Mouse (Mus musculus) thymus, postnatal 10 days (tissue): ENCODE measurements at regions not wholly inside any gene's neighbourhood (a gene's known extent, or its start where the extent isn't known, plus 50 kb on each side); places are given as distances from the start of the nearest gene placed in this dataset.

Experiments
- DNase-seq, 2 experiments: peaks; one replicate each; pipeline ENCODE4 v3.0.0; 2021; ENCODE audit warnings: low spot score in 2 of 2

DNA sequence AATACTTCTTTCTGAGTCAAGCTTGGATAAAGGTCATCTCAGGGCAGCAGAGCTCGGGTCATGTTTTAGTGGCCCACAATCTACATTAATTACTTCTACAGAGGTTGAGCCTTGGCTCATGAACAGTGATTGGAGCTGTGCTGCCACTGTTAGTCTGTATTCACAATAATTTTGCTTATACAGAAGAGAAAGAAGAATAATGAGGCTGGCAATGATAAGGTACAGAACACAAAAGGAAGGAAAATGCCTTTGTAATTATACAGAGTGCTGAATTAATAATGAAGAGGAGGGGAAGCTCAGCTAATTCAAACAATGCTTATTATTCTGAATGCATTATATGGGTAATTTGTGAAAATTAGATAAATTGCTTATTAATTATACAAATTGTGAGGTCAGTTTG is 573.9 kb upstream of the Cblb start:
- no peak for DNase-seq

GRCm38 (mm10) chr16:51475690-51476089 is 555.3 kb upstream of the Cblb start:
- no peak for DNase-seq

DNA sequence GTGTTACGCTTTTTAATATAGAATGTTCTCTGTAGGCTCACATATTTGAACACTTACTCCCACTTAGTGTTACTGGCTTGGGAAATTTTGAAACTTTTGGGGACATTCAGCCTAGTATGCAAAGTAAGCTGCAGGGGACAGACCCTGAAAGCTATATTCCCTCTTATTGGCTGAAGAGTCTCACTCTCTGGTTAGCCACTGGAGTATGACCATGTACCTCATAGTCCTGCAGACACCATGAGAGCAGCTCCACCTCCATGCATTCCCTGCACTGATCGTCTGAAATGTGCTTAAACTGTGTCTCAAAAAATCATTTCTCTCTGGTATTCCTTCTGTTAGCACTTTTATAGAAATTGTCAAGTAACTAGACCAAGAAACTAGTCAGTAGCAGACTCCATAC is 534.9 kb upstream of the Cblb start:
- DNase-seq: no peak

- no peak for DNase-seq
Measured at GRCm38 (mm10) chr16:51497777-51498176, 533.2 kb upstream of the Cblb start.

- DNase-seq: no peak
Measured at GRCm38 (mm10) chr16:51517079-51517478, 513.9 kb upstream of the Cblb start.

- DNase-seq: no peak
Measured at GRCm38 (mm10) chr16:51520762-51521161, 510.3 kb upstream of the Cblb start.

- DNase-seq: no peak
Measured at GRCm38 (mm10) chr16:51521317-51522092, 509.5 kb upstream of the Cblb start.

GRCm38 (mm10) chr16:51524023-51524422 is 507.0 kb upstream of the Cblb start:
- no peak for DNase-seq

GRCm38 (mm10) chr16:51532496-51532895 is 498.5 kb upstream of the Cblb start:
- no peak for DNase-seq

GRCm38 (mm10) chr16:51543769-51544168 is 487.3 kb upstream of the Cblb start:
- no peak for DNase-seq

- DNase-seq: no peak
Measured at GRCm38 (mm10) chr16:51547032-51547431, 484.0 kb upstream of the Cblb start.

DNA sequence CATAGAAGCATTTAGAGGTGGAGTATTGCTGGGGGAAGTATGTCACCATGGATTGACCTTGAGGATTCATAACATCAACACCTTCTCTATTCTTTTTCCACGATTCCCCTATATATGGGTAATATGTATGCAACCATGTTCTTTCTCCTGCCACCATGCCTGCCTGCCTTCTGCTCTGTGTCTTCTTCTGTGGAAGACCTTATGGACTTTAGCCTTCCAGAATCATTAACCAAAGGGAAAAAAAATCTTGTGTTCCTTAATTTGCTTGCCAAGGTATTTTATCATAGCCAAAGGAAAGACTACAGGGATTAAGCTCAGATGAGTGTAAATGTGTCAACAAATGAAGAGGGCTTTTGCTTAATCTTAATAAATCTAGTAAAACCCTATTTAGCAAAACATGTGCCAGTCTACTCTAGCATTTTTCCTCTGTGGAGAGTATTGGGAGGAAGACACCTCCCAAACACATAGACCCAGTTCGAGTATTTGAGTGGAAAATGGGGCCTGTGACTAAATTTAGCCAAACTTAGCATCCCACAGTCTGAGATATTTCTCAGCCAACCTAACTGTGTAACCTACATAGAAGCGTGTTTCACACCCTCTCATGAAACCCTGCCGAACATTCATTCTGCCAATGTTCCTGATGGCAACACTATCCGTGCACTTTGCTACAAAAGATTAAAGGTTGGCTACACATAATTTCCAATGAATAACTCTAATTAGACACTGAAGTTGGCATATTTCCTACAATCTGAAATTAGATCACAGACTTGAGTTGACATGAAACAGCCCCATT is 468.0 kb upstream of the Cblb start:
- no peak for DNase-seq

DNA sequence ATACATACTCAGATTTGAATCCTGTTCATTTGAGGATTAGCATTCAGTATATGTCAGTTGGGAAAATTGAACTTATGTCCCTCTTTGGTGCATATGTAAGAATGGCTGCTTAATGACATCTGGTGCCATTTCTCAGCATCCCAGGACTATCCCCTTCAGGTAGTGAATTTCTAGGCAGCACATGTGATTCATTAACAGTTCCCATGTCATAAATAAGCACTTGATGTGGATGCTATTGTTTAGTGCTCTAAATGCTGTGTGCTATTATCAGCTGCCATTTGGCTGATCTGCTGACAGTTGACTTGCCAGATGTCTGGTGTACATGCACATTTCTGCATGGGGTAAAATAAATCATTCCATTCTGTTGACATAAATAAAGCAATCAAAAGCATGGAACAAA is 467.0 kb upstream of the Cblb start:
- DNase-seq: no peak

GRCm38 (mm10) chr16:51577915-51578593 is 453.0 kb upstream of the Cblb start:
- no peak for DNase-seq

DNA sequence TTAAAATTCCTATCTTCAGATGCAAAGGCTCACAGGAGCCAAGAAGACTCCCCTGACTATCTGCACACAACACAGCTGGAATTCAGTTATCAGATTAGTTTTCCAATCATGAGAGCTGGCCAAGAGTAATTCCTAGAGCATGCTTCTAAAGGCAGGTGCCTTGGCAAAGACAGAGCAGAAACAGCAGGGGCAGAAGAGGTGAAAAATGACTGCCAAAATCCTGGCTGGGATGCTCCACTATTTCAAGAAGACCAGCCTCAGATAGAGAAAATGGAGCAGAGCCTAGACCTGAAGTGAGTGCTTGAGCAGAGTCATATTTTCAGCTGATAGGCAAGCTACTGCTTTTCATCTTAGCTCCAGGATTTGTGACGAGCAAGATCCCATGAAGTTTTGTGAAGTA is 450.5 kb upstream of the Cblb start:
- DNase-seq: no peak

DNA sequence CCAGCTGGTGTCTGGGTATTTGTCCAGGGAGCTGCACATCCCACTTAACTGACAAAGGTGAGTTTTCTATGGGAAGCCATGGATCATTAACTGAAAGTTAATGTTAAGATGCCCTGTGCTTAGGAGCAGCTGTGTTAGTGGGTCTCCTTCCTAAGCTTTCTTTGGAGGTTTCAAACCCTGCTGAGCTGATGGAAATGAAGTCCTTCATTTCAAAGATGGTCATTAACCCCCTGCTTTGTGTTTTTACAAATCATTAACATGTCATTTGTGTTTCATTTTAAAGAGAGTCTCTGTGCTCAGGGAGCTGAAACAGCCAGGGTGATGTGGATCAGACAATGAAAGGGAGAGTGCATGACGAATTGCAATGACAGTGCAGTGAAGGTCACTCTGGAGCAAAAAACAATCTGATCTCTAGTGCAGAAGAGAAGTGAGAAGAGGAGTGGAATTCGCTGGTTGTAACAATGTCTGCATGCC is 441.1 kb upstream of the Cblb start:
- no peak for DNase-seq

- no peak for DNase-seq
Measured at GRCm38 (mm10) chr16:51617579-51617978, 413.4 kb upstream of the Cblb start.

DNA sequence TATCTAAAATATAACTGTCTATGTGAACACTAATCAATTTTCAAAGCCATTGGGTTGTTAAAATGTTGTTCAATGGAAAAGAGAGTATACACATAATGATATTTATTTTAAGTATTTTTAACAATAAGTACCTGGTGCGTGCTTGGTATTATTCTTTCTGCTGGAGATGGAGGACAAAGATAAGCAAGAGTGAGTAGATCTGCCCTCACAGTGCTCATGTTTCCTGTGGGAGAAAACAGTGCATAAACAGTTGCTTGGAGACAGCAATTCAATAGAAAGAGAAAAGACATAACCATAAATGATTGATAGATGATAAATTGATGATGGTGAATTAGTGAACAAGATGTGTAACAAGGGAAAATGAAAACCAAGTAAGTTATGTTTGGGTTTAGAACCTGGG is 384.4 kb upstream of the Cblb start:
- no peak for DNase-seq

- DNase-seq: no peak
Measured at GRCm38 (mm10) chr16:51650100-51650499, 380.9 kb upstream of the Cblb start.

DNA sequence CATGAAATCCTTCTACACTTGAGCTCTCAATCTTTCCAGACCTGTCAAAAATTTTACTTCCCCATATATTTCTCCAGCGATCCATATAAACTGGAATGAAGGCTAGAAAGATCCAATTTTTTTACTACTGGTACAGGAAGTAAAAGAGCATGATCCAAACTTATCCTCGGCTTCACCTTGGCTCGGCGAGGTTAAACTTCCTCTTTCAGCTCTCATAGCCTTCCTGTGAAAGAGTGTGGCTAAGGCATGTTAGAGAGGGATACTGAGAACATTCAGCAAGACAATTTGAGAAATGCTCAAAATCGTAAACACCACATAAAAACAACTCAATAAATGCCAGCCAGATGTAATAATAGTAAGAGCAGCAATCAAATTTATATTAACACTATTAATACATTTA is 380.3 kb upstream of the Cblb start:
- no peak for DNase-seq

DNA sequence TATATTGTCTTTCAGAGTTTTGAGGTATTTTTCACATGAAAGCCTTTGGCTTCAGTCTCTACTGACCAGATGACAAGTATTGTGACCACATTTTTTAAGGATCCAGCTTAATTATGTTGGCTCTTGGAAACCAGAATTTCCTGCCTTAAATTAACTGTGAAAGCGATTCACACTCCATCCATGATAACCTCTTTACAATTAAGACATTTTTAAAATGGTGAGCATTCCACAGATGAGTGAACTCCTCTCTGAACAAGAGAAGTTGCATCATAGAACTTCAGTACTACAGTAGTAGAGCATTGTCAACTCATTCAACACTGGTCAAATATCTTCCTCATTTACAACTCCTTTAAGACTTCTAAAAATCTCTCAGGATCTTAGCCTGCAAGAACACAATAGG is 369.3 kb upstream of the Cblb start:
- no peak for DNase-seq

DNA sequence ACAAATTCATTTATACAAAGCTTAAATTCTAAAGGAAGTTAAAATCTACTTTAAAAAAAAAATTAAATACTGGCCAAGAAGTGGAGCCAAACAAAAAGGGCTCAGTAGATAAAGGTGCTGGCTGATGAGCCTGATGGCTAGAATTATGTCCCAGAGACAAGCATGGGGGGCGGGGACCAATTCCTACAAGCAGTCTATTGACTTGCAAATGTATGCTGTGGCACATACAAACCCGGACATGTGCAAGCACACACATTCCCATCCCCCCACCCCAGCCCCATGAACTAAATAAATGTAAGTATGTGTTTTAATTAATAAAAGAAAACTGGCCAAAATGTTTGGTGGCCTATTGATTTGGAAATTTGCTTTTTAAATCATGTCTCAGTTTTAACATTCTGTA is 366.7 kb upstream of the Cblb start:
- no peak for DNase-seq

DNA sequence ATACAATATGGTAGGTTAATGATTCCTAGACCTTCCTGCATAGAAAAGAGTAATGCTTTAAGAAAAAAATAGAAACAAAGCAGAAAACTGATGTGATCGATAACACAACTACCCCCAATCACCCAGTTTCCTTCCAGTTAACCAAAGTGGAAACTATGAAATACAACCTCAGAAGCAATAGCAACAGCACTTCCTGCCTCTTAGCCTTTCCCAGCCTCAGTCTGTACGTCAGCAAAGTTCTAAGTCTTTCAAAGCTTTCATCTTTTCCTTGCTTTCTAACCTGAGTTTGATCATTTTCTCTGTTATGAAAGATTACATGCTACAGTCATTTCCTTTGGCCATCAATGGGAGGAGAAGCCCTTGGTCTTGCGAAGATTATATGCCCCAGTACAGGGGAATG is 355.9 kb upstream of the Cblb start:
- DNase-seq: no peak
